Mouse (Mus musculus) G1E (cell line): Measurements from ENCODE around the gene Apom. TPM values are rescaled to one million over a fixed set of nuclear protein-coding genes. Genes with fewer than 3 reads are reported as not detected.

Experiments
- ATAC-seq: 2 replicates; pipeline ENCODE4 v1.8.0; 2016; ENCODE audit warnings: mild to moderate bottlenecking; ENCODE audit not compliant: insufficient number of reproducible peaks, poor library complexity, low FRiP score, severe bottlenecking; ENCODE audit errors: extremely low read depth
- DNase-seq: peaks from one replicate; pipeline ENCODE4 v3.0.0; 2012; ENCODE audit warnings: low spot score
- H3K27me3 ChIP-seq: 2 replicates; pipeline ENCODE4 v1.6.1; 2012; ENCODE audit warnings: mild to moderate bottlenecking, low read length, inconsistent platforms; ENCODE audit not compliant: insufficient read depth
- H3K36me3 ChIP-seq: replicated peaks from 2 replicates; pipeline ENCODE3; 2012; ENCODE audit warnings: mild to moderate bottlenecking, inconsistent platforms
- H3K4me1 ChIP-seq: 2 replicates; pipeline ENCODE4 v1.6.1; 2012; ENCODE audit warnings: low read depth, low read length, inconsistent platforms, mixed read lengths; ENCODE audit not compliant: insufficient read depth
- H3K4me3 ChIP-seq: 2 replicates; pipeline ENCODE4 v1.5.1; 2012; ENCODE audit warnings: low read depth, mild to moderate bottlenecking, inconsistent platforms, low read length, moderate library complexity, mixed read lengths
- H3K9me3 ChIP-seq: replicated peaks from 2 replicates; pipeline ENCODE4 v1.6.1; 2012; ENCODE audit warnings: inconsistent platforms
- CTCF ChIP-seq: IDR thresholded peaks from 2 replicates; pipeline ENCODE4 v1.5.1; 2012; ENCODE audit warnings: low read depth, low read length, inconsistent platforms, mixed read lengths
- GATA2 ChIP-seq: IDR thresholded peaks from 2 replicates; pipeline ENCODE4 v1.6.1; 2012; ENCODE audit warnings: low read depth, low read length, inconsistent platforms, borderline replicate concordance
- POLR2AphosphoS5 ChIP-seq: IDR thresholded peaks from 2 replicates; pipeline ENCODE4 v1.6.1; 2012; ENCODE audit warnings: low read depth, low read length, inconsistent platforms; ENCODE audit not compliant: insufficient replicate concordance
- TAL1 ChIP-seq: conservative IDR thresholded peaks from 2 replicates; pipeline ENCODE4 v1.6.1; 2012; ENCODE audit warnings: low read depth, low read length, inconsistent platforms, mixed read lengths
- polyA plus RNA-seq: library from polyadenylated mRNA; stranded (reverse); fragments of >175 nt; gene quantifications from 2 replicates; pipeline ENCODE4 v1.2.3, GENCODE M21; 2012
- total RNA-seq, 2 experiments: library from RNA; stranded (forward) in 1 of 2; stranded (reverse) in 1 of 2; fragments of 200-1000 nt in 1 of 2; fragments of >200 nt in 1 of 2; fragmentation: Nextera tagmentation in 1 of 2; gene quantifications; 2 replicates each; pipeline ENCODE4 v1.2.3; 2014 to 2017

Apom gene
- total and polyA plus RNA-seq, 3 experiments: 0.10 to 0.22 TPM; not detected in 1

- peaks cover 85% of the 10 kb centered on the region for H3K4me1 ChIP-seq
- no peak for ATAC-seq
- TF ChIP-seq CTCF: no peak
- no peak for TF ChIP-seq GATA2
- TF ChIP-seq TAL1: no peak
Measured at GRCm38 (mm10) chr17:35080248-35080647, 51.6 kb downstream of the Apom start.

DNA sequence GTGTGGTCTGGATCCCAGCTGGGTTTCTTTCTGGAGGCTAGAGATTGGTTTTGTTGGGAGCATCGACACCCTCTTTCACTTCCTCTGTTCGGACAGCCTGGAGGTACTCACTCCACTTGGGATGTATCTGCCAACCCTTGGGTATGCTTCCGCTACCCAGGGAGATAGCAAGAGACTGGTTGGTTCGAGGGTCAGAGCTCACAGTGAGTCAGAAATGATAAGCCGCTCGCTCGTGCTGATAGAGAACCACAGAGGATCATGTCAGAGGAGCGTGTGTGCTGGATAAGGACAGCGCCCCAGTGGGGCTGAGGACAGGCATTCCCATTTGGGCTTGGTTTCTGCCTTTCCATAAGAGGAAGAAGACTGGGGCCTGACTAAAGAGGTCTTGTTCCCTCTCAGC lies 52.1 kb downstream of the Apom start:
- ATAC-seq: peak; percentile 95
- no peaks in the 10 kb centered on the region for H3K9me3 ChIP-seq
- H3K4me1 ChIP-seq: peaks cover 81% of the 10 kb centered on the region
- peaks cover 7% of the 10 kb centered on the region; the same call in 1 of the 2 replicates for H3K27me3 ChIP-seq
- peak overlapping the region; percentile 66; the same call in 1 of the 2 replicates for H3K4me3 ChIP-seq
- TF ChIP-seq POLR2AphosphoS5 (no peak), TAL1 (peak; percentile 52)
- no peaks in the 10 kb centered on the region for H3K36me3 ChIP-seq
- peak; percentile 83 for DNase-seq

More at GRCm38 (mm10) chr17:35080248-35080647, 51.6 kb downstream of the Apom start:
- Histone ChIP-seq H3K27me3 (peaks cover 7% of the 10 kb centered on the region; the same call in 1 of the 2 replicates), H3K4me3 (peak overlapping the region; percentile 53; the same call in 1 of the 2 replicates), H3K36me3 (no peaks in the 10 kb centered on the region), H3K9me3 (no peaks in the 10 kb centered on the region)
- no peak for DNase-seq

Other genes with a start within 250 kb of the Apom start
Only the 20 nearest of the 41 such genes appear.
- 211 and 218 TPM in 2 replicates for gene Clic1, start 82.1 kb downstream of the Apom start, total RNA-seq (2014; fragmentation: Nextera tagmentation)
- gene Clic1, start 82.1 kb downstream of the Apom start, total RNA-seq (2017): 562 and 724 TPM in 2 replicates
- 233 and 258 TPM in 2 replicates for gene Clic1, start 82.1 kb downstream of the Apom start, polyA plus RNA-seq
- 52.4 and 70.3 TPM in 2 replicates for gene Ddah2, start 73.0 kb downstream of the Apom start, total RNA-seq (2014; fragmentation: Nextera tagmentation)
- gene Ddah2, start 73.0 kb downstream of the Apom start, total RNA-seq (2017): 179 and 180 TPM in 2 replicates
- 242 and 291 TPM in 2 replicates for gene Ddah2, start 73.0 kb downstream of the Apom start, polyA plus RNA-seq
- not detected in 2 replicates for gene Ly6g6c, start 66.7 kb downstream of the Apom start, total RNA-seq (2014; fragmentation: Nextera tagmentation)
- gene Ly6g6c, start 66.7 kb downstream of the Apom start, total RNA-seq (2017): 0.16 TPM in 1 of 2 replicates, not detected in the other
- gene Ly6g6c, start 66.7 kb downstream of the Apom start, polyA plus RNA-seq: not detected in 2 replicates
- gene Mpig6b, start 65.9 kb downstream of the Apom start, total RNA-seq (2014; fragmentation: Nextera tagmentation): not detected in 2 replicates
- 0.06 TPM in 1 of 2 replicates, not detected in the other for gene Mpig6b, start 65.9 kb downstream of the Apom start, total RNA-seq (2017)
- gene Mpig6b, start 65.9 kb downstream of the Apom start, polyA plus RNA-seq: not detected in 2 replicates
- gene Ly6g6e, start 55.1 kb downstream of the Apom start, total RNA-seq (2014; fragmentation: Nextera tagmentation): not detected in 2 replicates
- gene Ly6g6e, start 55.1 kb downstream of the Apom start, total RNA-seq (2017): not detected in 2 replicates
- gene Ly6g6e, start 55.1 kb downstream of the Apom start, polyA plus RNA-seq: 0.36 TPM in 1 of 2 replicates, not detected in the other
- not detected in 2 replicates for gene Ly6g6d, start 54.0 kb downstream of the Apom start, total RNA-seq (2014; fragmentation: Nextera tagmentation)
- gene Ly6g6d, start 54.0 kb downstream of the Apom start, total RNA-seq (2017): 0.58 TPM in 1 of 2 replicates, not detected in the other
- gene Ly6g6d, start 54.0 kb downstream of the Apom start, polyA plus RNA-seq: 2.0 and 3.6 TPM in 2 replicates
- not detected in 2 replicates for gene Ly6g6f, start 46.4 kb downstream of the Apom start, total RNA-seq (2014; fragmentation: Nextera tagmentation)
- 0.23 and 0.27 TPM in 2 replicates for gene Ly6g6f, start 46.4 kb downstream of the Apom start, total RNA-seq (2017)
- 0.10 and 0.24 TPM in 2 replicates for gene Ly6g6f, start 46.4 kb downstream of the Apom start, polyA plus RNA-seq
- 28.9 and 32.3 TPM in 2 replicates for gene Abhd16a, start 42.8 kb downstream of the Apom start, total RNA-seq (2014; fragmentation: Nextera tagmentation)
- gene Abhd16a, start 42.8 kb downstream of the Apom start, total RNA-seq (2017): 35.6 and 50.0 TPM in 2 replicates
- 80.6 and 97.0 TPM in 2 replicates for gene Abhd16a, start 42.8 kb downstream of the Apom start, polyA plus RNA-seq
- not detected in 2 replicates for gene Ly6g5c, start 23.8 kb downstream of the Apom start, total RNA-seq (2014; fragmentation: Nextera tagmentation)
- not detected in 2 replicates for gene Ly6g5c, start 23.8 kb downstream of the Apom start, total RNA-seq (2017)
- gene Ly6g5c, start 23.8 kb downstream of the Apom start, polyA plus RNA-seq: not detected in 2 replicates
- not detected in 2 replicates for gene Ly6g5b, start 16.6 kb downstream of the Apom start, total RNA-seq (2014; fragmentation: Nextera tagmentation)
- gene Ly6g5b, start 16.6 kb downstream of the Apom start, total RNA-seq (2017): 0.82 and 0.93 TPM in 2 replicates
- 0.10 and 0.12 TPM in 2 replicates for gene Ly6g5b, start 16.6 kb downstream of the Apom start, polyA plus RNA-seq
- gene Gpank1, start 10.6 kb downstream of the Apom start, total RNA-seq (2014; fragmentation: Nextera tagmentation): 38.0 and 45.9 TPM in 2 replicates
- 49.0 and 54.0 TPM in 2 replicates for gene Gpank1, start 10.6 kb downstream of the Apom start, total RNA-seq (2017)
- 87.0 and 99.4 TPM in 2 replicates for gene Gpank1, start 10.6 kb downstream of the Apom start, polyA plus RNA-seq
- 466 and 494 TPM in 2 replicates for gene Csnk2b, start 10.0 kb downstream of the Apom start, total RNA-seq (2014; fragmentation: Nextera tagmentation)
- gene Csnk2b, start 10.0 kb downstream of the Apom start, total RNA-seq (2017): 431 and 460 TPM in 2 replicates
- 74.4 and 79.6 TPM in 2 replicates for gene Csnk2b, start 10.0 kb downstream of the Apom start, polyA plus RNA-seq
- 5.9 and 9.3 TPM in 2 replicates for gene D17H6S53E, start 5.7 kb downstream of the Apom start, total RNA-seq (2014; fragmentation: Nextera tagmentation)
- gene D17H6S53E, start 5.7 kb downstream of the Apom start, total RNA-seq (2017): 22.1 and 24.1 TPM in 2 replicates
- gene D17H6S53E, start 5.7 kb downstream of the Apom start, polyA plus RNA-seq: 12.5 and 12.8 TPM in 2 replicates
- 160 and 182 TPM in 2 replicates for gene Bag6, start 3.1 kb upstream of the Apom start, total RNA-seq (2014; fragmentation: Nextera tagmentation)
- gene Bag6, start 3.1 kb upstream of the Apom start, total RNA-seq (2017): 60.7 and 69.5 TPM in 2 replicates
- 686 and 799 TPM in 2 replicates for gene Bag6, start 3.1 kb upstream of the Apom start, polyA plus RNA-seq
- 773 and 873 TPM in 2 replicates for gene Prrc2a, start 32.8 kb upstream of the Apom start, total RNA-seq (2014; fragmentation: Nextera tagmentation)
- 35.3 and 36.8 TPM in 2 replicates for gene Prrc2a, start 32.8 kb upstream of the Apom start, total RNA-seq (2017)
- 1,534 and 1,682 TPM in 2 replicates for gene Prrc2a, start 32.8 kb upstream of the Apom start, polyA plus RNA-seq
- gene Aif1, start 44.0 kb upstream of the Apom start, total RNA-seq (2014; fragmentation: Nextera tagmentation): 3.1 TPM in 1 of 2 replicates, not detected in the other
- 2.1 and 3.2 TPM in 2 replicates for gene Aif1, start 44.0 kb upstream of the Apom start, total RNA-seq (2017)
- gene Aif1, start 44.0 kb upstream of the Apom start, polyA plus RNA-seq: 0.17 TPM in 1 of 2 replicates, not detected in the other
- gene Lst1, start 56.4 kb upstream of the Apom start, total RNA-seq (2014; fragmentation: Nextera tagmentation): 81.9 and 91.5 TPM in 2 replicates
- 391 and 521 TPM in 2 replicates for gene Lst1, start 56.4 kb upstream of the Apom start, total RNA-seq (2017)
- 7.1 and 8.0 TPM in 2 replicates for gene Lst1, start 56.4 kb upstream of the Apom start, polyA plus RNA-seq
- not detected in 2 replicates for gene Ltb, start 62.4 kb upstream of the Apom start, total RNA-seq (2014; fragmentation: Nextera tagmentation)
- 0.99 and 1.2 TPM in 2 replicates for gene Ltb, start 62.4 kb upstream of the Apom start, total RNA-seq (2017)
- 0.45 and 0.78 TPM in 2 replicates for gene Ltb, start 62.4 kb upstream of the Apom start, polyA plus RNA-seq
- gene Tnf, start 70.0 kb upstream of the Apom start, total RNA-seq (2014; fragmentation: Nextera tagmentation): 0.68 TPM in 1 of 2 replicates, not detected in the other
- gene Tnf, start 70.0 kb upstream of the Apom start, total RNA-seq (2017): 1.4 and 1.5 TPM in 2 replicates
- gene Tnf, start 70.0 kb upstream of the Apom start, polyA plus RNA-seq: 0.04 TPM in 1 of 2 replicates, not detected in the other
- not detected in 2 replicates for gene Lta, start 73.3 kb upstream of the Apom start, total RNA-seq (2014; fragmentation: Nextera tagmentation)
- gene Lta, start 73.3 kb upstream of the Apom start, total RNA-seq (2017): 0.12 TPM in 1 of 2 replicates, not detected in the other
- gene Lta, start 73.3 kb upstream of the Apom start, polyA plus RNA-seq: not detected in 2 replicates